Mouse (Mus musculus) liver (tissue): ENCODE measurements around the gene Pold2.

Source experiments
- DNase-seq: peaks from one replicate; pipeline ENCODE4 v3.0.0-alpha.2; 2020; ENCODE audit warnings: mixed read lengths

Gene Pold2

GRCm38 (mm10) chr11:5877921-5878526, at the start of gene Pold2:
Gene Pold2, minus strand, starts transcription at chr11:5878292.
- DNase-seq: peak; percentile 99

GRCm38 (mm10) chr11:5926696-5927220, 48.7 kb upstream of the Pold2 start:
- DNase-seq: no peak

DNA sequence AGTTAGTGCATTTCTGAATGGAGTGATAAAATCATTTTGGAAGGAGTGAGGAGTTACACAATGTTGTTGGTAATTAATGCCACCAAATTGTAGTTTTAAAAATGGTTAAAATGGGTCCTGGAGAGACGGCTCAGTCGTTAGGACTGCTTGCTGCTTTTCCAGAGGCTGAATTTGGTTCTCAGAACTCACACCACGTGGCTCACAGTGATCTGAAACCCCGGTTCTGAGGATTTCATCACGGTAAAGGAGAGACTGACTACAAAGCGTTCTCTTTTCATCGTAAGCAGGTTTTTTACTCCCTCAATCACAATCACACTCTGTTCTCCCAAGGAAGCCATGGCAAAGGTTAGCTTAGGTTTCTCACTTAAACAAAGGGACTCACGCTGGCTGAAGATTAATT, 46.6 kb upstream of the Pold2 start:
- DNase-seq: no peak

GRCm38 (mm10) chr11:5920323-5920960, 42.4 kb upstream of the Pold2 start:
- peak; percentile 73 for DNase-seq

- DNase-seq: peak; percentile 24
Observed at GRCm38 (mm10) chr11:5919606-5920005, 41.5 kb upstream of the Pold2 start.

GRCm38 (mm10) chr11:5918111-5918510, 40.0 kb upstream of the Pold2 start:
- DNase-seq: no peak

GRCm38 (mm10) chr11:5916178-5916548, 38.1 kb upstream of the Pold2 start:
- DNase-seq: no peak

GRCm38 (mm10) chr11:5915429-5916177, 37.5 kb upstream of the Pold2 start:
- no peak for DNase-seq

- DNase-seq: no peak
Observed at GRCm38 (mm10) chr11:5914940-5915339, 36.8 kb upstream of the Pold2 start.

DNA sequence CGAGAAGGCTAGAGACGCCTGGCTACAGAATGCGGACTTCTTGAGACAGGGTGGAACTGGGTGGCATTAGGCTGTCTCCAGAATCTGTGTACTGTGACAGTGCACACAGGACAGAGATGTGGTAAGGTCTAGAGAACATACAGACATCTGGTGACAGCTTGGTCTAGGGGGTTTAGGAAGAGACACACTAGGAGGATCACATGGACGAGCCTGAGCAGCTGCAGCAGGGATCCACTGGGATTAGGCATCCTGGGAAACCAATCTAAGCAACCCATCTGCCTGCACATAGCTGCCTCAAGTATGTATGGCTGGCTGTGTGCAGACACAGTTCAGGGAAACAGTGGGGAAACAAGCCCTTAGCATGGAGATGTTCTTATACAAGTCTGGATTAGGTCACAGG, 35.8 kb upstream of the Pold2 start:
- no peak for DNase-seq

DNA sequence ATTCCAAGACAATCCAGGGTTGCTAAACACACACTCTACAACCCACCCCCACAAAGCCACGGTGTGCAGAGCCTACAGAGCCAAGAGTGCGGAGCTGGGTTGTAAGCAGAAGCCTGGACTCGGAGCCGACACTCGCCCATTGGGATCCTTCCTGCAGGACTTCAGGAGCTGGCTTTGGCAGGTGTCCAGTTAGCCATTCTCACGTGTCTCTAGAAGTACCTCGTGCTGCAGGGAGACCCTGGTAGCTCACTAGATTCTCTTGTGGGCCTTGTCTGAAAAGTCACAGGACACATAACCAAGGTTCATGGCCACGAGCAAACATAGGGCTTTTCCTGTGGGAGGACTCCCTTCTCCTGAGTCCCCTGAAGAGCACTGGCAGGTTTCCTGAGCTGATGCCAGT, 35.2 kb upstream of the Pold2 start:
- no peak for DNase-seq

DNA sequence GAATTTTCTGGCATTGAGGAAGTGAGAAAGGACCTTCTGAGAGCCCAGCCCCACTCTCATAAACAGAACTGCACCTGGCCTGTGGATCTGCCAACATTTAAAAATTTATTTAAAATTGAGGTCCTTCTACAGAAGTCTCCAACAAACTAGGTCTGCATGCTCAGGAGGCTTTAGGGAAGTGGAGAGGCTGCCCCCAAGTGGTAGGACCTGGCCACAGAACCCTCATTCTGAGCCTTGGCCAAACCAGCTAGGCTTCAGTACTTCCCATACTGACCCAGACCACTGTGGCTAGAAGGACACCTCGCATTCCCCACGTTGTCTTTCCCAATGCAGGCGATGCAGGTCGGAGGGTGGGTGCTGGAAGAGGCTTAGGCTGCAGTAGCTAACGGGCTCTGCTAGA, 34.5 kb upstream of the Pold2 start:
- DNase-seq: peak; percentile 66

DNA sequence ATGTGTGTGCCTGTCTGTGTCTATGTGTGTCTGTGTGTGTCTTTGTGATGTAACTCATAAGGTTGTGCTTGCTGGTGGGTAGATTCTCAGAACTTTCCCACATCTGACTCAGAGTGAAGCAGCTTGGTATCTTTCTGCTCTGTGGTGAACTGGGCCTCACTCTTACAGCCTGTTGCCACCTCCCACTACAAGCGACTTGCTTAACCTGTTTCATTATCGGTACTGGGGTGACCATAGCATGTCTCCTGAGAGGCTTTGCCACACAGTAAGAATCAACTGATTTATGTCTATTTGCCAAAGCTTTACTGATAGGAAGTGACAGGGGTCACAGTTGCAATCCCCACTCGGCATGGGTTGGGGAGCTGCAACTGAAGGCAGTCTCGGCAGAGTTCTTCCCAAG, 30.6 kb upstream of the Pold2 start:
- DNase-seq: no peak

DNA sequence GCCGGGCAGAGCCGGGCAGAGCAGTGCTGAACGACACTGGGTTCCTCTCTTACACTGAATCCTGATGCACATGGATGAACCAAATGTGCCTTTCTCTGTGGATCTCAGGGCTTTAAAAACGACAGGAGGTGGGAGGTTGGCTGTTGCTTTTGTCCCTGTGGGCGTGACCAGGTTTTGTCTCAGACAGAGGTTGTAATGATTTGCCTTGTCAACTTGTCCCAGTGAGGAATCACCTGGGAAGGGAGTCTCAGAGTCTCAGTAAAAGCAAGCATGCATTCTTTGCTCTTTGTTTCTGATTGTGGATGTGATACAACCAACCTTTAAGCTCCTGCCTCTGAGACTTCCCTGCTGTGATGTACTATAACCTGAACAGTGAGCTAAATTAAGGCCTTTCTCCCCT, 29.0 kb upstream of the Pold2 start:
- no peak for DNase-seq

DNA sequence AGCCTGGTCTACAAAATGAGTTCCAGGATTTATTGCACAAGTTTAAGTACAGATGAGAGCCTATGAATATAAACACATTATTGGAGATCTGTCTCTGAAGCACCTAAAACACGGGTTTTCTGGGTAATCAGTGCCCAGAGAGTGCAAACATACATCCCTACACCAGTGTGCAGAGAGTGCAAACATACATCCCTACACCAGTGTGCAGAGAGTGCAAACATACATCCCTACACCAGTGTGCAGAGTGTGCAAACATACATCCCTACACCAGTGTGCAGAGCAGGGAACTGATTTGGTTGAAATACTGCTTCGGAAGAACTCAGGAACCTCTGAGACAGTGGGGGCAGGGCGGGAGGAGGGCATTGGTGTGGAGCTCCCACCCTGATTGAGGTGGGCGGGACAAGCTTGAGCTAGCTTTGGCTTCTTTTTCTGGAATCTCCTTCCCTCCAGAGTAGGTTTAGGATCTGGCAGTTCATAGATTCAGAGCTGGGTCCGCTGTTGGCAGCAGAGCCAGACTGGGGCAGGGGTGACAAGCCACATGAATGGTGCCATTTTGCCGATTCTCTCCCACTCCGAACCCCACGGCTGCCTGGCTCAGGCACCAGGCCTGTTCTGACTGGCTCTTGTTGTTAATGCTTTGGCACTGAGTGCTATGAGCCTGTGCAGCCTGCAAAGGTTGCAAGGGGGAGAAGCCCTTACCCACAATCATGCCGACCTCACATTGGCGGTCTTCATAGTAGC, 27.9 kb upstream of the Pold2 start:
- DNase-seq: no peak

- DNase-seq: no peak
Observed at GRCm38 (mm10) chr11:5904871-5905270, 26.8 kb upstream of the Pold2 start.

GRCm38 (mm10) chr11:5904357-5904756, 26.3 kb upstream of the Pold2 start:
- no peak for DNase-seq

DNA sequence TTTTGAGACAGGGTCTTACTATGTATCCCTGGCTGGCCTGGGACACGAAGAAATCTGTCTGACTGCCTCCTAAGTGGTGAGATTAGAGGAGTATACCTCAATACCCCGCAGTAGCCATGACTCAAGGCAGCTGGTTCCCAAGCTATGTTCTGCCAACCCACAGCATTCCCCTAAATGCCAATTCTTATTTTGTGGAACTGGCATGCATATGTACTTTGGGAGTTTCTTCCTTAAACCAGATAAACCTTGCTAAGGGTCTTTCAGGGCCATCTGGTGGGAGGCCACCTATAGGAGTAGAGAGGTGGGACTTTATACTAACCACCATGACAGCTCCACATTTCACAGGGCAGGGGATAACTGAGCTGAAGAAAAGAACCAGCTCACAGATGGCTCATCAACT, 25.8 kb upstream of the Pold2 start:
- DNase-seq: no peak

- DNase-seq: no peak
Observed at GRCm38 (mm10) chr11:5902390-5902789, 24.3 kb upstream of the Pold2 start.

GRCm38 (mm10) chr11:5901950-5902349, 23.9 kb upstream of the Pold2 start:
- peak; percentile 45 for DNase-seq

DNA sequence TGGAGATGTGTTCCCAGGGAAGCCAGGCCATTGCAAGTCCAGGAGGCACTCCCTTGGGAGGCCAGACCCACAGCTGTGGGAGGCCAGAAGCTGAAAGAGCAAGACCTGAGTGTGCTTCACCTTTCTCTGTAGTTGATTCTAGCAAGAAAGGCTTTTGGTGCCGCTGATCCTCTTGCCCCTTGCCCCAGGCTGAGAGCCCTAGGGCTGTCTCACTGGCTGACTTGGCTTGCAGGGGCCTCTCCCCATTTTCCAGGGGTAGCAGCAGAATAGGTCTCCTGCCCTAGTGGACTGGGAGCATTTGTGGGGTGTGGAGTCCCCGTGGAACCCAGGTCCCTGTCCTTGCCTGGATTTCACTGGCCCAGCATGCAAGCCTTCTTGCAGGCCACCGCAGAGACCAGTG, 23.2 kb upstream of the Pold2 start:
- no peak for DNase-seq

DNA sequence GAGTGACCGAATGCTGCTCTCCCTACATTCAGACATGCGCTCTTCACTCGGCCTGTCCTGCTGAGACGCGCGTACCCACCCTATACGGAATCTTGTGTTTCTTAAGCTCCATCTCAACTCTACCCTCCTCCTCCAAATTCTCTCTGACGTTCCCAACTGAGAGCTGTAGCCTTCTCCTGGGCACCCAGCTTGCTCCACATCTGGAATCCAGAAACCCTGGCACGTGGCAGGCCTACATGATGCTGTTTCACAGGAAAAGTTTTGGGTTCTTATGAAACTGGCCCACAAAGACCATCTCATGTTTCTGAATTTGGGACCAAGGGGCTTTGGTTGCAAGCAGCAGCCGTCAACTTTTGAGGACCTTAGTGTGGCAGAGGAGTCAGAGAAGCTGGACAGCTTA, 21.2 kb upstream of the Pold2 start:
- DNase-seq: no peak

DNA sequence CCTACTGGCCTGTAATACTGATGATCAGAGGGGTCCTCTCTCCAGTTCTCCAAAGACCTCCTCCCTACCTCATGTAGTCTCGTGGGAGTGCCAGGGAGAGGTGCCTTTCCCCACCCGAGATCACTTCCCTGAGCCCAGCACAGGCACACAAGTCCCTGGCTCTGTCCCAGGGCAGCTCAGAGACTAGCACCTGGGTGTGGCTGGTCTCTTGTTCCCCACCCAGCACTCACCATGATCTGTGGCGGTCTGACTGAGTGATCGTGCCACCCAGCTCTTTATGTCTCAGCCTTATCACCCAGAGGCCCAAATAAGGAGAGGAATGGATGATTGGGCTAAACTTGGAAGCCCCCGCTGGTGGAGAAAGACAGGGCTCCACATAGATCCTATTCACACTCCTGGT, 20.4 kb upstream of the Pold2 start, which contains the start of gene Myl7:
TSS of gene Myl7 (minus strand) at position 252 of the 400 bp plus-strand sequence.
- DNase-seq: peak; percentile 57
